Mouse (Mus musculus) megakaryocyte, embryonic 14.5 days (primary cell): Measurements from ENCODE around the gene Clcn7. TPM values are rescaled to one million over a fixed set of nuclear protein-coding genes. Genes with fewer than 3 reads are reported as not detected.

Experiments used
- H3K27me3 ChIP-seq: replicated peaks from 2 replicates; pipeline ENCODE3; 2012; ENCODE audit warnings: inconsistent platforms
- H3K36me3 ChIP-seq: replicated peaks from 2 replicates; pipeline ENCODE3; 2012; ENCODE audit warnings: low read length, inconsistent platforms, mixed read lengths
- H3K4me1 ChIP-seq: 2 replicates; pipeline ENCODE4 v1.6.1; 2012; ENCODE audit warnings: inconsistent platforms
- H3K4me3 ChIP-seq: replicated peaks from 2 replicates; pipeline ENCODE3; 2012; ENCODE audit warnings: moderate library complexity, mild to moderate bottlenecking, inconsistent platforms
- H3K9me3 ChIP-seq: 2 replicates; pipeline ENCODE4 v1.6.1; 2012; ENCODE audit warnings: inconsistent platforms
- FLI1 ChIP-seq: IDR thresholded peaks from 2 replicates; pipeline ENCODE4 v1.6.1; 2012; ENCODE audit warnings: low read length, inconsistent platforms, mixed read lengths
- GATA1 ChIP-seq: IDR thresholded peaks from 3 replicates; pipeline ENCODE4 v1.6.1; 2012; ENCODE audit warnings: mixed read lengths, low read length, inconsistent platforms, borderline replicate concordance
- polyA plus RNA-seq: library from polyadenylated mRNA; stranded (reverse); fragments of >175 nt; gene quantifications from 2 replicates; pipeline ENCODE4 v1.2.3, GENCODE M21; 2012; ENCODE audit warnings: low replicate concordance; ENCODE audit not compliant: insufficient read depth

Clcn7 gene
- polyA plus RNA-seq, 1 experiment: 17.8 TPM

- H3K36me3 ChIP-seq: peaks cover 99% of the 10 kb centered on the region
- no peaks in the 10 kb centered on the region for H3K27me3 ChIP-seq
- TF ChIP-seq GATA1 (no peak), FLI1 (no peak)
- no peaks in the 10 kb centered on the region for H3K9me3 ChIP-seq
- peaks cover 26% of the 10 kb centered on the region for H3K4me1 ChIP-seq
- no peak overlapping the region for H3K4me3 ChIP-seq
These were observed 77.7 kb downstream of the Clcn7 start for GRCm38 (mm10) chr17:25210680-25211466.

- Histone ChIP-seq H3K4me3 (no peak overlapping the region), H3K27me3 (no peaks in the 10 kb centered on the region), H3K9me3 (no peaks in the 10 kb centered on the region), H3K4me1 (peaks cover 30% of the 10 kb centered on the region), H3K36me3 (peaks cover 99% of the 10 kb centered on the region)
- TF ChIP-seq GATA1 (no peak), FLI1 (no peak)
These were observed 78.5 kb downstream of the Clcn7 start for GRCm38 (mm10) chr17:25211705-25212104.

Other genes starting within 250 kb of the Clcn7 start
- 58.9 and 67.0 TPM in 2 replicates for gene Nubp2, start 247.0 kb upstream of the Clcn7 start, polyA plus RNA-seq
- gene Spsb3, start 246.7 kb upstream of the Clcn7 start, polyA plus RNA-seq: 18.7 and 57.4 TPM in 2 replicates
- gene Eme2, start 238.3 kb upstream of the Clcn7 start, polyA plus RNA-seq: 5.8 and 10.0 TPM in 2 replicates
- gene Mrps34, start 238.3 kb upstream of the Clcn7 start, polyA plus RNA-seq: 75.3 and 168 TPM in 2 replicates
- gene Nme3, start 236.9 kb upstream of the Clcn7 start, polyA plus RNA-seq: 18.4 TPM in 1 of 2 replicates, not detected in the other
- 20.5 and 36.6 TPM in 2 replicates for gene Mapk8ip3, start 196.4 kb upstream of the Clcn7 start, polyA plus RNA-seq
- 3.5 and 8.6 TPM in 2 replicates for gene Jpt2, start 172.7 kb upstream of the Clcn7 start, polyA plus RNA-seq
- 4.5 and 5.5 TPM in 2 replicates for gene Cramp1l, start 117.6 kb upstream of the Clcn7 start, polyA plus RNA-seq
- 6.9 and 7.4 TPM in 2 replicates for gene Ift140, start 117.3 kb upstream of the Clcn7 start, polyA plus RNA-seq
- gene Tmem204, start 49.8 kb upstream of the Clcn7 start, polyA plus RNA-seq: not detected in 2 replicates
- gene Telo2, start 17.4 kb upstream of the Clcn7 start, polyA plus RNA-seq: 9.1 and 27.2 TPM in 2 replicates
- gene Ptx4, start 12.6 kb upstream of the Clcn7 start, polyA plus RNA-seq: 0.12 TPM in 1 of 2 replicates, not detected in the other
- not detected in 2 replicates for gene Ccdc154, start 29.1 kb downstream of the Clcn7 start, polyA plus RNA-seq
- gene Gm38655, start 42.1 kb downstream of the Clcn7 start, polyA plus RNA-seq: not detected in 2 replicates
- 31.5 and 33.2 TPM in 2 replicates for gene BC003965, start 51.2 kb downstream of the Clcn7 start, polyA plus RNA-seq
- gene Unkl, start 55.0 kb downstream of the Clcn7 start, polyA plus RNA-seq: 20.2 and 51.9 TPM in 2 replicates
- gene Gnptg, start 106.7 kb downstream of the Clcn7 start, polyA plus RNA-seq: 27.2 and 30.1 TPM in 2 replicates
- gene Tsr3, start 106.8 kb downstream of the Clcn7 start, polyA plus RNA-seq: 12.5 and 25.4 TPM in 2 replicates
- gene Baiap3, start 123.0 kb downstream of the Clcn7 start, polyA plus RNA-seq: 1.7 and 2.7 TPM in 2 replicates
- 72.7 and 190 TPM in 2 replicates for gene Ube2i, start 141.2 kb downstream of the Clcn7 start, polyA plus RNA-seq
- gene Prss34, start 165.0 kb downstream of the Clcn7 start, polyA plus RNA-seq: 1.5 and 34.1 TPM in 2 replicates
- 0.68 TPM in 1 of 2 replicates, not detected in the other for gene Prss28, start 175.3 kb downstream of the Clcn7 start, polyA plus RNA-seq
- gene Prss29, start 185.3 kb downstream of the Clcn7 start, polyA plus RNA-seq: not detected in 2 replicates
- gene Tpsab1, start 212.2 kb downstream of the Clcn7 start, polyA plus RNA-seq: 0.23 TPM in 1 of 2 replicates, not detected in the other
- gene Tpsb2, start 232.9 kb downstream of the Clcn7 start, polyA plus RNA-seq: 0.26 TPM in 1 of 2 replicates, not detected in the other
- not detected in 2 replicates for gene Tpsg1, start 235.9 kb downstream of the Clcn7 start, polyA plus RNA-seq